Mouse (Mus musculus) hindbrain, embryonic 10.5 days (tissue): ENCODE measurements around the gene Tmem127. TPM values are rescaled to one million over a fixed set of nuclear protein-coding genes. Genes with fewer than 3 reads are reported as not detected.

Experiments
- DNase-seq: peaks from one replicate; pipeline ENCODE4 v3.0.0-alpha.2; 2017; ENCODE audit warnings: low spot score
- H3K27ac ChIP-seq: fragments of 300-500 bp; sonication (generic); 2 replicates; pipeline ENCODE4 v1.5.1; 2016; ENCODE audit warnings: mild to moderate bottlenecking, moderate library complexity
- H3K27me3 ChIP-seq: fragments of 300-500 bp; sonication (generic); 2 replicates; pipeline ENCODE4 v1.6.1; 2016; ENCODE audit warnings: mild to moderate bottlenecking; ENCODE audit not compliant: poor library complexity, insufficient read depth, severe bottlenecking
- H3K36me3 ChIP-seq: fragments of 300-500 bp; sonication (generic); 2 replicates; pipeline ENCODE4 v1.6.1; 2016; ENCODE audit warnings: mild to moderate bottlenecking, moderate library complexity
- H3K4me1 ChIP-seq: fragments of 300-500 bp; sonication (generic); replicated peaks from 2 replicates; pipeline ENCODE4 v1.6.1; 2016; ENCODE audit warnings: mild to moderate bottlenecking
- H3K4me3 ChIP-seq: fragments of 300-500 bp; sonication (generic); 2 replicates; pipeline ENCODE4 v1.5.1; 2016; ENCODE audit warnings: mild to moderate bottlenecking, moderate library complexity
- H3K9me3 ChIP-seq: fragments of 300-500 bp; sonication (generic); 2 replicates; pipeline ENCODE4 v1.6.1; 2016; ENCODE audit warnings: mild to moderate bottlenecking, moderate library complexity
- WGBS: fragments of 180-500 bp; shearing (Covaris S2); methylation state at CpG from one replicate; pipeline ENCODE4 v1.1.7; 2016; 5-methylcytosine and 5-hydroxymethylcytosine counted together
- polyA plus RNA-seq: library from polyadenylated mRNA; unstranded; fragments of >200 nt; fragmentation: Nextera tagmentation; extraction: Ambion mirVana; gene quantifications from 2 replicates; pipeline ENCODE4 v1.2.1, GENCODE M21; 2016

Tmem127 gene
- polyA plus RNA-seq, 1 experiment from 2014 or later: 27.3 TPM

GRCm38 (mm10) chr2:127307179-127307578 lies 59.5 kb downstream of the Tmem127 start:
- Histone ChIP-seq H3K27me3 (no peaks in the 10 kb centered on the region), H3K4me1 (no peaks in the 10 kb centered on the region), H3K36me3 (0 out of 2 replicates have a peak, but pooled peaks cover 2% of the 10 kb centered on the region), H3K9me3 (no peaks in the 10 kb centered on the region), H3K4me3 (no peak overlapping the region), H3K27ac (no peak overlapping the region)
- 47% methylated on average over 3 of the region's 3 CpGs for WGBS
- DNase-seq: no peak

- WGBS: 86% methylated on average over 2 of the region's 2 CpGs
- Histone ChIP-seq H3K36me3 (no peaks in the 10 kb centered on the region), H3K27me3 (no peaks in the 10 kb centered on the region), H3K4me3 (no peak overlapping the region), H3K4me1 (no peaks in the 10 kb centered on the region), H3K9me3 (no peaks in the 10 kb centered on the region), H3K27ac (no peak overlapping the region)
- no peak for DNase-seq
These were observed 61.0 kb downstream of the Tmem127 start for GRCm38 (mm10) chr2:127308660-127309059.

GRCm38 (mm10) chr2:127310246-127310645 lies 62.5 kb downstream of the Tmem127 start:
- Histone ChIP-seq H3K27ac (no peak overlapping the region), H3K36me3 (no peaks in the 10 kb centered on the region), H3K9me3 (no peaks in the 10 kb centered on the region), H3K27me3 (no peaks in the 10 kb centered on the region), H3K4me1 (peaks cover 10% of the 10 kb centered on the region; the same call in 1 of the 2 replicates), H3K4me3 (no peak overlapping the region)
- no peak for DNase-seq
- WGBS: 63% methylated on average over 2 of the region's 2 CpGs

- Histone ChIP-seq H3K4me3 (no peak overlapping the region), H3K9me3 (no peaks in the 10 kb centered on the region), H3K27me3 (no peaks in the 10 kb centered on the region), H3K4me1 (peaks cover 10% of the 10 kb centered on the region; the same call in 1 of the 2 replicates), H3K36me3 (no peaks in the 10 kb centered on the region), H3K27ac (no peak overlapping the region)
- 93% methylated on average over 7 of the region's 7 CpGs for WGBS
- DNase-seq: no peak
These were observed 63.0 kb downstream of the Tmem127 start for GRCm38 (mm10) chr2:127310685-127311084.

Other genes starting within 250 kb of the Tmem127 start
- gene Ap4e1, start 239.2 kb upstream of the Tmem127 start, polyA plus RNA-seq: 12.5 and 13.1 TPM in 2 replicates
- 20.1 and 20.3 TPM in 2 replicates for gene Blvra, start 177.2 kb upstream of the Tmem127 start, polyA plus RNA-seq
- 83.7 and 110 TPM in 2 replicates for gene Ncaph, start 114.0 kb upstream of the Tmem127 start, polyA plus RNA-seq
- gene Itpripl1, start 104.5 kb upstream of the Tmem127 start, polyA plus RNA-seq: 12.6 and 14.1 TPM in 2 replicates
- 2.5 and 2.6 TPM in 2 replicates for gene 1810024B03Rik, start 39.6 kb upstream of the Tmem127 start, polyA plus RNA-seq
- 85.7 and 96.5 TPM in 2 replicates for gene Snrnp200, start 39.5 kb upstream of the Tmem127 start, polyA plus RNA-seq
- 53.2 and 55.4 TPM in 2 replicates for gene Ciao1, start 92 bp upstream of the Tmem127 start, polyA plus RNA-seq
- 73.6 and 78.7 TPM in 2 replicates for gene Stard7, start 22.3 kb downstream of the Tmem127 start, polyA plus RNA-seq
- 5.2 and 5.7 TPM in 2 replicates for gene Dusp2, start 88.3 kb downstream of the Tmem127 start, polyA plus RNA-seq
- gene Astl, start 90.7 kb downstream of the Tmem127 start, polyA plus RNA-seq: not detected in 2 replicates
- 2.3 and 3.0 TPM in 2 replicates for gene Adra2b, start 115.3 kb downstream of the Tmem127 start, polyA plus RNA-seq
- gene Gpat2, start 177.3 kb downstream of the Tmem127 start, polyA plus RNA-seq: 0.10 and 0.24 TPM in 2 replicates
- 20.5 and 27.1 TPM in 2 replicates for gene Fahd2a, start 196.7 kb downstream of the Tmem127 start, polyA plus RNA-seq